Comparison of ENCODE assay signal across 34 mouse cellular contexts in the genomic region with DNA sequence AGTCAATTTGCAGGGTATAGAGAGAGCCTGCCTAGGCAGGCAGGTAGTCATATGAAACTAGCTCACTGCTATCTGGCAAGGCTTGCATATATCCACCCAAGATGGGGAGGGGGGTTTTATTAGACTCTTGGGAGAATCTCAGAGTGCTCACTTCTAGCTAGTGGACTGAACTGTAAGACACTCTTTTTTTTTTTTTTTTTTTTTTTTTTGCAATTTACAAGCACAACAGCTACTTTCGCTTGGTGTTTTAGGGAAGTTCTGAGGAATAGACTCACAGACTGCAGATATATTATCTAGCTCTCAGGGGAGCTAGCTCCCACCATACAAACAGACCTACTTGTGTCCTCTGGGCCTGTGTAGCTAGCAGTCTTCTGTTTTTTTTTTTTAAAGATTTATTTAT.
"Had no signal": no experiment of that assay in that cellular context is flagged by ENCODE, and none has a peak within 500 bp of the region (broad histone marks: within the 10 kb centered on the region; RNA-seq: fewer than 3 reads in every experiment).

No protein-coding gene starts in this region.

- H3K4me3 ChIP-seq: heart, embryonic 12.5 days; heart, embryonic 13.5 days; heart, embryonic 15.5 days; hindbrain, embryonic 10.5 days; hindbrain, embryonic 12.5 days; hindbrain, embryonic 13.5 days; hindbrain, embryonic 15.5 days; intestine, embryonic 15.5 days; kidney, embryonic 15.5 days; layer of hippocampus, adult 2 months; left cerebral cortex, adult 2 months had no signal

- H3K9me3 ChIP-seq: heart, embryonic 12.5 days; heart, embryonic 13.5 days; heart, embryonic 15.5 days; hindbrain, embryonic 10.5 days; hindbrain, embryonic 12.5 days; hindbrain, embryonic 13.5 days; hindbrain, embryonic 15.5 days; intestine, embryonic 15.5 days; kidney, embryonic 15.5 days had no signal

- H3K27me3 ChIP-seq: heart, embryonic 12.5 days; heart, embryonic 15.5 days; hindbrain, embryonic 12.5 days; hindbrain, embryonic 13.5 days; hindbrain, embryonic 15.5 days; intestine, embryonic 15.5 days had no signal

- H3K36me3 ChIP-seq: hindbrain, embryonic 15.5 days; intestine, embryonic 15.5 days had no signal

- H3K27ac ChIP-seq: heart, embryonic 13.5 days; heart, embryonic 15.5 days; hindbrain, embryonic 10.5 days; hindbrain, embryonic 12.5 days; hindbrain, embryonic 13.5 days; hindbrain, embryonic 14.5 days; hindbrain, embryonic 15.5 days; hindbrain, postnatal 0 days; intestine, embryonic 15.5 days; kidney, embryonic 15.5 days; kidney, postnatal 0 days; layer of hippocampus, adult 2 months; left cerebral cortex, adult 2 months had no signal

- H3K4me1 ChIP-seq: heart, embryonic 12.5 days; heart, embryonic 13.5 days; heart, embryonic 15.5 days; hindbrain, embryonic 10.5 days; hindbrain, embryonic 12.5 days; hindbrain, embryonic 13.5 days; hindbrain, embryonic 15.5 days; intestine, embryonic 15.5 days; kidney, embryonic 15.5 days had no signal

- ATAC-seq: hindbrain, embryonic 16.5 days; hindbrain, postnatal 0 days; inflammation-experienced regulatory T-cells, adult 6 months; intestine, embryonic 15.5 days; intestine, embryonic 16.5 days; intestine, postnatal 0 days had no signal

- DNase-seq: heart, postnatal 10 days; heart, postnatal 14 days; heart, postnatal 36 days; heart, postnatal 4 days; kidney, adult 11 months; kidney, adult 18-20 months; kidney, adult 2 months; kidney, adult 8-10 months; kidney, adult 9 months; kidney, postnatal 10 days; kidney, postnatal 14 days; kidney, postnatal 25 days; kidney, postnatal 36 days; kidney, postnatal 4 days; layer of hippocampus, adult 9-11 months; layer of hippocampus, postnatal 36 days had no signal

- H3K9ac ChIP-seq: heart, embryonic 12.5 days; heart, embryonic 13.5 days; heart, embryonic 15.5 days; hindbrain, embryonic 12.5 days; hindbrain, embryonic 13.5 days; hindbrain, embryonic 14.5 days; hindbrain, embryonic 15.5 days; intestine, embryonic 15.5 days; kidney, embryonic 15.5 days had no signal
